Mouse (Mus musculus) thymus, postnatal 4 days (tissue): ENCODE results near the gene Dlg2.

Source experiments
- DNase-seq: peaks from one replicate; pipeline ENCODE4 v3.0.0; 2021

Dlg2 gene

DNA sequence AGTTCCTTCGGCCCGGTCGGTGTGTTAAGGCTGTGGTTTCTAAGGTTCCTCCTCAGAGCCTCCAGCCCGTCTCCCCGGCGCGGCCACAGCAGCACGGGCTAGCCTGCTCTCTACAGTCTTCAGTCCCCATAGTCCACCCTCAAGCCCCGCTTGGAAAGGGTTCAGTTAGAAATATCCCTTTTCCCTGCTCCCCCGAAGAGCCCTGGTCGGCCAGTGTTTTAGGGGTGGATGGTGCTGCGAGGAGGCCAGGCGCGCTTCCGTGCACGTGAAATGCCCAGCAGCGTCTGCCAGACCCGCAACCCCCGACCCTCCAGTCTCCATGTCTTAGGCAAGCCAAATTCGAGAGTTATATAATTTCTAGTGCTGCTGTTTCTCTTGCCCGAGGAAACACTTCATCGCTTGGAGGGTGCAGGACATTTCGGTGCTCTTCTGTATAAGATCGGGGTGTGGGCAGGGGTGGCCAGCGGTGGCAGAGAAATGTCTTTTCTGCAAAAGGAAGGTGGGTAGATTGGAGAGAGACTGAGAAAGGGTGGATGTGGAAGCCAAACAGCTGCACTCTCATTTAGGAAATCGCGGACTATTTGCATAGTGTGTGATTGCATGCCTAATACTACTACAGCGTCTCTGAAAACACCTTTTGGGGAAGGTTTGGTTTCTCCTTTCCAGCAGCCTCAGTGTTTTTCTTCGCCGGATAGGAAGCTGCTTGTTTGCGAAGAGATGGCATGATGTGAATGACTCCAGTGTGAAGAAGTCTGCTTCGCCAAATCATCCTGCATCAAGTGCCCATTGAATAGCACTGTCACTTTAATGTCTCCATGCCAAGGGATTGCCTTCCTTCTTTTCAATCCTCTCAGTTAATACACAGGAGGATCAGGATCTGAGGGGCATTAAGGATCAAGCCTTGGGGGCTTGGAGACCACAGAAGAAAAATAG is at the start of gene Dlg2:
TSS of gene Dlg2 (plus strand) at position 360 of the 933 bp plus-strand sequence.
- DNase-seq, result no peak

DNA sequence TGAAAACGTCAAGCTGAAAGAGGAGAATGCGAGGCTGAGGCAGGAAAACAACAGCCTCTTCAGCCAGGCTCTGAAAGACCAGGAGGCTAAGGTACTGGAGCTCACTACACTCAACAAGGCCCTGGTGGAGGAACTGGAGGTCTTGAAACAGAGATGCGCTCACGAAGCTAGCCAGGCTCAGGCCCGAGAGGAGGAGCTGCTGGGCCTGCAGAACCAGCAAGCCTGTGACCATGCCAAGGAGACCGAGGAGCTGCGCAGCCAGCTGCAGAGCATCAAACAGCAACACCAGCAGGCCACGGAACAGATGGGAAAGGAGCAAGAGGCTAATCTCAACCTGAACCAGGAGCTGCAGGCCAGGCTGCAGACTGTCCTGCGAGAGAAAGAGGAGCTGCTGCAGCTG is 49.5 kb upstream of the Dlg2 start:
- DNase-seq, result no peak

- no peak for DNase-seq
Measured at GRCm38 (mm10) chr7:90432221-90432620, 44.3 kb upstream of the Dlg2 start.

- no peak for DNase-seq
Measured at GRCm38 (mm10) chr7:90440044-90440443, 36.4 kb upstream of the Dlg2 start.

DNA sequence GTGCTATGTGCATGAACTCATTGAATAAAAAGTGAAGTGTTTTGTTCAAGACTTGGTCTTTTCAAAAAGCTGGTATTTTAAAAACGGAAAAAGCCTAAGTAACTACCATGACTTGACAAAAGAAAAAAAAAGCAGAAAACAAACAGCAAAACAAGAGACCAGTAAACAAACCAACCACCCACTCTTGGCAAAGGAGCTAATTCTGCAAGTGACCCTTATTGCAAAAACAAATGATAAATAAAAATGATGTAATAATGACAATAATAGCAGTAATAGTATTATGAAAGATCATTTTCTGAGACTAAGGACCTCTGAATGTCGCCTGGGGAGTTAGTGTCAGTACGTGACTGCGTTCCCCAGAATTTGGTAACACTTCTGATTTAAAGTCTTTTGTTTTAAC is 34.4 kb upstream of the Dlg2 start:
- no peak for DNase-seq

GRCm38 (mm10) chr7:90442518-90443080 is 33.9 kb upstream of the Dlg2 start, which contains the start of gene Crebzf:
TSS of gene Crebzf (plus strand) at chr7:90442729.
- peak; percentile 96 for DNase-seq

GRCm38 (mm10) chr7:90443101-90444091 is 33.1 kb upstream of the Dlg2 start:
- peak; percentile 81 for DNase-seq

DNA sequence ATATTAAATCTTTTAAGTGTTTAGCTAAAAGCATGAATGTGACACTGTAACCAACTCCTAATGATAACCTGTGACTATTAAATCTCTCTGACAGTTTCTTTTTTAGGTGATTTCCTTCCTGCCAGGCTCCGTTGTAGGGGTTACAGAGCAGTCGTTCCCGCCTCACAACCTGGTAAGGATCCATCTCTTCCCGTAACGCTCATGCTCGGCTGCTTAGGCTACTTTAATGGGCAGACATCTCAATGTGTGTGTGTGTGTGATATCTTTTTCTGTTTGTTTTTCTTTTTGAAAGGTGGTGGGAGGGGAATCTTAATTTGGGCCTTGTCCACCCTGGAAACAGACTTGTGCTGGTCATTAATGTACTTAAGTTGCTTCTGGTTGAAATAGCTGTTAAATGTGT is 32.3 kb upstream of the Dlg2 start:
- peak; percentile 18 for DNase-seq

DNA sequence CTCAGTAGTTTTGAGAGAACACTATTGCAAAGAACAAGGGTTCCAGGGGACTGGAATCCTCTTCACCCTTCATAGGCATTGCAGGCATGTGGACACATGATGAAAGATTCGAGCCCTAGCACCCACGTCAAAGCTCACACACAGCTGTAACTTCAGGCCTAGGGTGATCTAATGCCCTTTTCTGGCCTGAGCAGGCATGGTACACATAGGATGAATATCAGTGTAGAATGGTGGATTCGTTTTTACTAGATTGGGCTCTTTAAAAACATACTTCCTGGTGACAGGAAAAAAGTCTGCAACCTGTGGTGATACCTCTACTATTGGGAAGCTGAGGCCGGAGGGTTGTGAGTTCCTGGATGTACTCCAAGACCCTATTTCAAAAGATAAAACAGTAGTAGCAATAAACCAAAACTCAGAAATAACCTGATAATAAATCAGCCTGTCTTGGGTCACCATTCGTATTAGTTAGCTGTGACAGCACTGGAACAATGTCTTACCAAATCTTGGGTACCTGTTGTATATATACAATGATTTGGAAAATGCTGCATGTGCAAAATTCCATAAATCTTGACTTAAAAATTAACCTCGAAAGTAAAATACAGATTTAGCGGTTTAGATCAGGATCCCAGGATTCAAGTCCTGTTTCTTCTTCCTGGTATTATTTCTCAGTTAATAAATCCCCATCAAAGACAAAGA is 20.2 kb upstream of the Dlg2 start:
- DNase-seq, result no peak

DNA sequence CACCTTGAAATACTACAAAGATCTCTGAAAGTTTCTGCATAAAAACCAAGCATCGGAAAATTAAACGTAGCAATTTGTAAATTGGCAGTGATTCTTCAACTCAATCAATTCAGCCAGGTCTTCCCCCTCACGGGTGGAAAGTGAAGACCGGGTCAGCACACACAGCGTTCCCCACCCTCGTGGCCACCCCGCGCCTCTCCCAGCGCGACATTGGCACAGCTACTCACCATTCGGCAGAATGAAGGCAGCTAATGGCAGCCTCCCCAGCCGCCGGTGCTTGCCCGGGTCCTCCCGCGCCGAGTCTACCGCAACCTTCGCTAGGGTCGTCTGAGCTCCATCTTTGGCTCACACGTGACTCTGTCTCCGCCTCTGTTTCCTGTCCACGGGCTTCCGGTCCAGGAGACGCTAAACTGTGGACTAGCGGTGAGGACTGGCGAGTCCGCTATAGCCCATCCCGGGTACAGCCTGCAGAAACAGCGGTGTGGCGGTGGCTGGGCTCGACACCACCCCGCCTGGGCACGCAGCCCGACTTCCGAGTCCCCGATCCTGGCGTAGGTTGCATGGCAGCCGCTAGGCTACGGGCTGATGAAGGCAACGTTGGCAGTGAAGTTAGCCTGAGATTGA is 19.5 kb upstream of the Dlg2 start, which contains the start of gene Tmem126a:
TSS of gene Tmem126a (minus strand) at position 385 of the 624 bp plus-strand sequence.
- DNase-seq, result peak; percentile 73

GRCm38 (mm10) chr7:90457517-90457916 is 19.0 kb upstream of the Dlg2 start:
- DNase-seq, result no peak

- DNase-seq, result no peak
Measured at GRCm38 (mm10) chr7:90460330-90460729, 16.1 kb upstream of the Dlg2 start.

DNA sequence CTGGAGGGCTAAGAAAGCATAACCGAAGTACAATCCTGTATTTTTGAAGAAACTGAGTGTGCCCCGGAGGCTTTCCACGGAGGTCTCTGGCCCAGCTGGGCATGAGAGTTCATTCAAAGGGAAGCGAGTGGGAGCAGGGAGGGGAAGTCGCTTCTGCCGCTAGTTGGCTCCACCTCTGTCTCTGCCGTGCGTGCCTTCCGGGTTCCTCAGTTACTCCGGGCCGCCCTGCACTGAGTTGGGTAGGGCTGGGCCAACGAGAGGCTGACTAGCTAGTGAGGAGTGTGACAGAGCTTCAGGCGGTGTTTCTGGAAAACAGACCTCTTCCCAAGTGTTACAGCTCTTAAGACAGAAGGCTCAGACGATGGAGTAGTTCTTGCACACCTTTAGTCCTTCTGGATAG is 15.5 kb upstream of the Dlg2 start:
- DNase-seq, result peak; percentile 77

GRCm38 (mm10) chr7:90461441-90461840 is 15.0 kb upstream of the Dlg2 start:
- no peak for DNase-seq

DNA sequence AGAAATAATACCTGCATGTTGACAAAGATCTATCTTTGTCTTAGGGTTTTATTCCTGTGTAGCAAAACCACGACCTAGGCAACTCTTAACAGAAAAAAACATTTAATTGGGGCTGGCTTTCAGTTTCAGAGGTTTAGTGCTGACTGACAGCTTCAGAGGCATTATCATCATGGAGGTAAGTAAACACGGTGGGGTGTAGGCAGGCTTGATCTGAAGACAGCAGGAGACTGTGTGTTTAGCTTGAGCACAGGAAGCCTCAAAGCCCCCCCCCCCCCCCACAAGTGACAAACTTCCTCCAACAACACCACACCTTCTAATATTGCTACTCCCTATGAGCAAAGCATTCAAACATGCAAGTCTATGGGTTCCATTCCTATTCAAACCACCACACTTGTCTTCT is 3.0 kb upstream of the Dlg2 start:
- no peak for DNase-seq

DNA sequence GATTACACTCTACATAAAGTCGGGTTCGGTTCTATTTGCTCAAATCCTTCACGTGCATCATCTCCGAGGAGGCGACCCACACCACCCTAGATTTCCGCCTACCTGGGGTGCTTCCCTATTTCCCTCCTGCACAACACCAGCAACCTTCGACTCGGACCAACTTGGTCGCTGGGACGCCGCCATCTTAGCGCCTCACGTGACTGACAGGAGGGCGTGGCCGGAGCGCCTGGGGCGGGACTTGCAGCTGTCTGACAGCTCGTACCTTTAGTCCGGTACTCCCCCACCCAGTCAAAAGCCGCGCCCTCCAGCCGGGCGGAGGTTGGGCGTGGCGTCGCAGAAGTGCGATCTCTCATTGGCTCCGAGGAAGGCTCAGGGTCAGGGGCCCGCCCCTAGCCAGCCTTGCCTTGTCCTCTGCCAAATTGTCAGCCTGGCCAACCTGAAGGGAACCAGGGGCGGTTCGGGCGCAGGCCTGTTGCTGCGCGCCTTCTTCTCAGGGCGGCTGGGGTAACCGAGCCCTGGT is 619 bp upstream of the Dlg2 start, which contains the start of gene Tmem126b:
TSS of gene Tmem126b (minus strand) at position 209 of the 520 bp plus-strand sequence.
- DNase-seq, result peak; percentile 99

DNA sequence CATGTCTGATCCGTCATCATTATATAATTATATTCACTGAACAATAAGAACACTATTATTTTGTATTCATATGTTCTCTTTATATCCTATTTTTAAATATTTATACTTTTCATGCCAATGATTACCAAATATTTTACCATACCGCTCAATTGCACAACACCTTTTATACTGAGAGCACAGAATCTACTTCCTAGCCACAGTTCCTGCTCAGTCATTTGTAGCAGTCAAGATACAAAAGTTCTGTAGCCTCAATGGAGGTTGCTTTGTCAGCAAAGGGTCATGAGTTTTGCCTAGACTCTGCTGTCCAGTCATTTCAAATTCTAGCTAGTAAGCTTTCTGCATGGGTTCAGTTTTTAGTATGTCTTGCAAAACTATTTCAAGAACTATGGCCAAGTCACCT is 6.1 kb downstream of the Dlg2 start:
- DNase-seq, result no peak

GRCm38 (mm10) chr7:90508124-90508523 is 31.7 kb downstream of the Dlg2 start:
- DNase-seq, result no peak

DNA sequence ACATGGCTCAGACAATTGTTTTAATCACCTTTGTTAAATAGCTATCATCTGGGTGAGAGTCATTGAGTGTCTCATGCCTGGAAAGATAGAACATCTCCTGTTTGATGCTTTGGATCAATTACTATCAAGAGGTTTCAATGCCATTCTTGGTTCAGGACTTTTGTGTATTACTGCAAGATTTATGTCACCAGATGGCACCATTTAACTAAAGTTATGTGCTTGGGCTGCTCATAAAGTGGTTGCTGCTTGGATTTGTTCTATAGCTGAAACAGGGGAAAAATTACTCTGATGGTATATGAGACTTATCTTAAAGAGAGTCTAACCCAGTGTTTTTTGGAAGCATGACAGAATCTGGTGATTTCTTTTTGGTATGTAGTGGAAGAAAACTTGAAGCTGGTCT is 35.8 kb downstream of the Dlg2 start:
- no peak for DNase-seq

GRCm38 (mm10) chr7:90539481-90540402 is 63.3 kb downstream of the Dlg2 start:
- DNase-seq, result no peak
